Mouse (Mus musculus) megakaryocyte, embryonic 14.5 days (primary cell): ENCODE measurements around the gene Slc10a7. TPM values are rescaled to one million over a fixed set of nuclear protein-coding genes. Genes with fewer than 3 reads are reported as not detected.

ENCODE experiments used
- H3K27me3 ChIP-seq: replicated peaks from 2 replicates; pipeline ENCODE3; 2012; ENCODE audit warnings: inconsistent platforms
- H3K36me3 ChIP-seq: replicated peaks from 2 replicates; pipeline ENCODE3; 2012; ENCODE audit warnings: low read length, inconsistent platforms, mixed read lengths
- H3K4me1 ChIP-seq: 2 replicates; pipeline ENCODE4 v1.6.1; 2012; ENCODE audit warnings: inconsistent platforms
- H3K4me3 ChIP-seq: replicated peaks from 2 replicates; pipeline ENCODE3; 2012; ENCODE audit warnings: moderate library complexity, mild to moderate bottlenecking, inconsistent platforms
- H3K9me3 ChIP-seq: 2 replicates; pipeline ENCODE4 v1.6.1; 2012; ENCODE audit warnings: inconsistent platforms
- FLI1 ChIP-seq: IDR thresholded peaks from 2 replicates; pipeline ENCODE4 v1.6.1; 2012; ENCODE audit warnings: low read length, inconsistent platforms, mixed read lengths
- GATA1 ChIP-seq: IDR thresholded peaks from 3 replicates; pipeline ENCODE4 v1.6.1; 2012; ENCODE audit warnings: mixed read lengths, low read length, inconsistent platforms, borderline replicate concordance
- polyA plus RNA-seq: library from polyadenylated mRNA; stranded (reverse); fragments of >175 nt; gene quantifications from 2 replicates; pipeline ENCODE4 v1.2.3, GENCODE M21; 2012; ENCODE audit warnings: low replicate concordance; ENCODE audit not compliant: insufficient read depth

Gene Slc10a7
- polyA plus RNA-seq, 1 experiment = 3.7 TPM

DNA sequence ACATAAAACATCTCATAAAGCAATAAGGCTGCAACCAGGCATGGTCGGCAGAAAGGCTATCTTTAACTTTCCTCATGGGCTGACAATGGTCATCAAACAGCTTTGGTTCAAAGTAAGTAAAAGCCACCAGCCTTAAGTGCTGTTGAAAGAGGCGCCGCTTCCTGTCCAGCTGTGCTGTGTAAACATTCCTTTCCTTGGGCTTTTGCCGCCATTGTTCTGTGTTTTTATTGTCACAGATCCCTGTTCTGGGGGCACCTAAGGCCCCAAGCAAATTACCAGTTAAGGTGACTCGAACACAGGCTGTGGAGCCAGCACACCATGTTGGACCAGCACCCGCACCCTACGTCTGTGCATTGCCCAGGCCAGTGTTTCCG lies 210.9 kb downstream of the Slc10a7 start:
- Histone ChIP-seq H3K36me3 (peaks cover 33% of the 10 kb centered on the region), H3K9me3 (peaks cover 12% of the 10 kb centered on the region), H3K4me3 (no peak overlapping the region), H3K4me1 (peaks cover 36% of the 10 kb centered on the region), H3K27me3 (peaks cover 26% of the 10 kb centered on the region)
- TF ChIP-seq GATA1 (no peak), FLI1 (no peak)

DNA sequence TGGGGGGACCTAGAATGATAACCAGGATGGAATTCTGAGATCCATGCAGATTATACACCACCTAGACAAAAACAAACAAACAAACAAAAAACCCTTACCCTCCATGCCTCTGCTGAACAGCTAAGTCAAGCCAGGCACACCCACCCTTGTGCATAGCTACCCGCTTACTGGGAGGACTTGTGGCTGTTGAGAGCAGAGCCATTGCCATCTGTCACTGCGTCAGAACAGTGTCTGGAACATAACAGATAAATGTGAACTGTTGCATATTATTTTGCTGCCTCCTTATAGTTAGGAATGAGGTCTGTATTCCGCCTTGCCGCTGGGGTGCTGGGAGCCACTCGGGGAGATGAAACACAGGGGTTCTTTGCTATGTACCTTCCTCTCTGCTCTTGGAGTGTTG lies 212.4 kb downstream of the Slc10a7 start:
- TF ChIP-seq FLI1 = no peak
- no peak for TF ChIP-seq GATA1
- Histone ChIP-seq H3K36me3 (peaks cover 37% of the 10 kb centered on the region), H3K9me3 (peaks cover 12% of the 10 kb centered on the region), H3K4me1 (peaks cover 30% of the 10 kb centered on the region), H3K27me3 (peaks cover 12% of the 10 kb centered on the region), H3K4me3 (no peak overlapping the region)

- peaks cover 12% of the 10 kb centered on the region for H3K27me3 ChIP-seq
- H3K4me1 ChIP-seq = peaks cover 23% of the 10 kb centered on the region
- no peak overlapping the region for H3K4me3 ChIP-seq
- peaks cover 38% of the 10 kb centered on the region for H3K36me3 ChIP-seq
- TF ChIP-seq FLI1 (no peak), GATA1 (no peak)
- peaks cover 12% of the 10 kb centered on the region for H3K9me3 ChIP-seq
Measured at GRCm38 (mm10) chr8:78722201-78722600, 213.1 kb downstream of the Slc10a7 start.

GRCm38 (mm10) chr8:78724832-78725231 lies 215.7 kb downstream of the Slc10a7 start:
- Histone ChIP-seq H3K4me3 (no peak overlapping the region), H3K9me3 (no peaks in the 10 kb centered on the region), H3K4me1 (peaks cover 17% of the 10 kb centered on the region), H3K27me3 (peaks cover 12% of the 10 kb centered on the region), H3K36me3 (peaks cover 43% of the 10 kb centered on the region)
- TF ChIP-seq FLI1 (no peak), GATA1 (no peak)

GRCm38 (mm10) chr8:78728240-78728639 lies 219.1 kb downstream of the Slc10a7 start:
- Histone ChIP-seq H3K9me3 (no peaks in the 10 kb centered on the region), H3K4me3 (peak overlapping the region; percentile 16), H3K27me3 (no peaks in the 10 kb centered on the region), H3K4me1 (peaks cover 8% of the 10 kb centered on the region), H3K36me3 (peaks cover 68% of the 10 kb centered on the region)
- TF ChIP-seq FLI1 (no peak), GATA1 (no peak)

DNA sequence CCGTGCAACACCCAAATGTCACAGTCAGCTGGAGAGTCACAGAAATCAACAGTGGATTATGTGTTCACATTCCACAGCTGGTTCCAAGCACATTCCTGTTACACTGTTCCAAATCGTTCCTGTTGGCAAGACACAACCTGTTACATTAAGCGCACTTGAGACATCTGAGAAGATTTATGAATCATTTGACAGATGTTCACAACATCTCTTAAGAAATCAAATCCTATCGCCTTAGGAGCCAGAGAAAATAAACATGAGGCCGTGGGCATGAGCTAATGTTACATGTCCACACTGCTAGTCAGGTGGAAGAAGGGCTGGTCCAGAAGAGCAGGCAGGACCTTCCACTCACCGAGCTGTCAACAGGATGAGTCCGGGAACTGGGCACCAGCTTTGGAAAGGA lies 223.3 kb downstream of the Slc10a7 start:
- Histone ChIP-seq H3K36me3 (peaks cover 62% of the 10 kb centered on the region), H3K9me3 (no peaks in the 10 kb centered on the region), H3K4me1 (peaks cover 6% of the 10 kb centered on the region), H3K4me3 (no peak overlapping the region), H3K27me3 (peaks cover 3% of the 10 kb centered on the region)
- TF ChIP-seq GATA1 (no peak), FLI1 (no peak)

DNA sequence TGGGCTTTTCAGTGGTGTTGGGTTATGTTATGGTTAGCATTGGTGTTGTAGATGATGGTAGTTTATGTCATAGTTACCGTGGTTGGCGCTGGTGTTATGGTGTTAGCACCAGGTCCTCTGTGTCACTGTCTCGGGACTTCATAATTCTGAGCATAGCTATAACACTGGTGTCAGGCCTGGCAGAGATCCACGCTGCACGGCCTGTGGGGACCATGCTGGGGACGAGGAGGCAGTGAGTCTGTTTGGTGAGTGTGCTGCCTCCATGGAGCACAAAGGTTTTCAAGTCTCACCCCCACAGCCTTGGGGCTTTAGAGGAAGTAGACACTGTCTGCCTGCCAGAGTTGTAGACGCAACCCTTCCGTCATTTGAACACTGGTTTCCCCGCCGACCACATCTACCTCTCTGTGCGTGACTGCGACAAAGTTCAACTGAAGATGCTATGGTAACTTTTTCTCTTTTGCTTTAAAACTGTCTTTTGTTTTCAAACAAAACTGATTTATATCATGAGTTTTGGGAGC lies 223.9 kb downstream of the Slc10a7 start:
- Histone ChIP-seq H3K4me1 (peaks cover 10% of the 10 kb centered on the region), H3K4me3 (no peak overlapping the region), H3K9me3 (no peaks in the 10 kb centered on the region), H3K36me3 (peaks cover 56% of the 10 kb centered on the region), H3K27me3 (peaks cover 5% of the 10 kb centered on the region)
- TF ChIP-seq GATA1 = no peak
- no peak for TF ChIP-seq FLI1

DNA sequence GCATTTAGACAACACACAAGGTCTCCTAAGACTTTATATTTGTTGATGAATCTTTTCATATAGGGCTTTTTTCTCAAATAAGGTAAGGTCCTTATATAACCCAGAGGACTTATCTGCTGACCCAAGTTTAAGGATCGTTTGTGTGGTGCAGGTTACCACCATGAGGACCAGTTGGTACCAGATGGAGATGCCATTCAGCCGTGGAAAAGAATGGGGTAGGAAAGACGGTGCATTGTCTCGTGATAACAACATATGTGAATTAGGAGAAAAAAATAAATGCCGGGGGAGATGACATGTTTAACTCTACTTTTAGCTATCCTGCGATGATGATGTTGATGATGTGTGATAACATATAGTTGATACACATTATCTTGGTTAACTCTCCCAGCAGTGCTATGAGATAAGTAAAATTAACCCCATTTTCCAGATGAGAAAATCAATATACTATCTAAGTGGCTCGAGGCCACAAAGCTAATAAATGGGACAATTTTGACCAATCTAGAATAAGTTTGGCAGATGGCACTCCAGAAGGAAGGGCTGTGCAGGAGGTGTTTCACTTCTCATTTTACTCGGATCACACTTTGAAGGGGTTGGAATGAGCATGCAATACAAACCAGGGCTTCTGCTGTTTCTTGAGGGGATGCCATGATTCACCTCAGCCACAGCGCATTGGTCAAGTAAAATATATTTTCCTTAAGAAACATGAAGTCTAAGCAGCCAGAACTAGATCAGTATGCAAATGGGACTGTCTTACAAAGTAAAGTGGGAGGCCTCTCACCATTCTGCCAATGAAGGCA lies 225.8 kb downstream of the Slc10a7 start:
- no peak overlapping the region for H3K4me3 ChIP-seq
- H3K4me1 ChIP-seq = peaks cover 26% of the 10 kb centered on the region
- H3K36me3 ChIP-seq = peaks cover 39% of the 10 kb centered on the region
- peaks cover 12% of the 10 kb centered on the region for H3K27me3 ChIP-seq
- no peak for TF ChIP-seq GATA1
- TF ChIP-seq FLI1 = no peak
- H3K9me3 ChIP-seq = no peaks in the 10 kb centered on the region

DNA sequence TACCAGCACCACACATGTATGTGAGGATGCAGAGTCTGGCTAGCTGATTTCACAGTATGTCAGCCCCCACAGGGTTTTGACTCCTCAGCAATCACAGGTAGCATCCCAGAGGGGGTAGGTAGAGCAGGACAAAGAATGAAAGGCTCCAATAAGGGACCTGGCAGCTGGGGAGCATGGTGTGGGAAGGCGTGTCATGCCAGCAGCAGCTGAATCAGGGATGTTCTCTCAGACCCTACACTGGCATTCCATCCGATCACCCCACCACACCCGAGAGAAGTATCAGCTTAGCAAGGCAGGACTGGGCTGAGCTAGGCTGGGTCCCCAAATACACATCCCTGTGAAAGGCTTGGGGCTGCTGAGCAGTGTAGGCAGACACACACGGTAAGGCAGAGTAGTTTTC lies 229.2 kb downstream of the Slc10a7 start:
- TF ChIP-seq FLI1 (no peak), GATA1 (no peak)
- no peaks in the 10 kb centered on the region for H3K9me3 ChIP-seq
- peaks cover 12% of the 10 kb centered on the region for H3K27me3 ChIP-seq
- H3K4me3 ChIP-seq = no peak overlapping the region
- peaks cover 52% of the 10 kb centered on the region for H3K4me1 ChIP-seq
- peaks cover 6% of the 10 kb centered on the region for H3K36me3 ChIP-seq

GRCm38 (mm10) chr8:78740936-78741335 lies 231.8 kb downstream of the Slc10a7 start:
- Histone ChIP-seq H3K9me3 (no peaks in the 10 kb centered on the region), H3K27me3 (peaks cover 18% of the 10 kb centered on the region), H3K4me3 (peak overlapping the region; percentile 76), H3K4me1 (peaks cover 66% of the 10 kb centered on the region), H3K36me3 (no peaks in the 10 kb centered on the region)
- TF ChIP-seq FLI1 = no peak
- no peak for TF ChIP-seq GATA1
